Mouse (Mus musculus) liver, postnatal 0 days (tissue): ENCODE results near the gene Rdh9.

Source experiments
- CTCF ChIP-seq: sonication (generic); IDR thresholded peaks from 2 replicates; pipeline ENCODE4 v1.5.1; 2016; ENCODE audit warnings: antibody characterized with exemption, low read depth
- EP300 ChIP-seq: IDR thresholded peaks from 2 replicates; pipeline ENCODE4 v1.6.1; 2016; ENCODE audit warnings: antibody characterized with exemption, low read depth, mild to moderate bottlenecking

DNA sequence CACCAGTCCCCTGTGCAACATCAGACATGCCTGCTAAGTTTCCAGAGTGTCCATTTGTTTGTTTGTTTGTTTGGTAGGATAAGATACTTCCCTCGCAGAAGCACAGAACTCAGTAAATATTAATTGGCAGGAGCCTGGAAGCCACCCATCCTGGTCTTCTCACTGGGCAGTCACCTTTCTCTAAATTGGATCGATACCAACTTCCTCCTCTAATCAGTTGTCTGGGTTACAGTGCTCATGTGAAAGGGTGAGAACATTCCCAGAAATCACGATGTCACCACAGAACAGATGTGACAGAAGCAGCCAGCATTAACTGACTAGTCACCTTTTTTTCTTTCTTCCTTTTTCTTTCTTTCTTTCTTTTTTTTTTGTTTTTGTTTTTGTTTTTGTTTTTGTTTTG, 20.9 kb upstream of the Rdh9 start:
- TF ChIP-seq CTCF (no peak), EP300 (no peak)
